Mouse (Mus musculus) forebrain, embryonic 11.5 days (tissue): ENCODE data around the gene Them7. TPM values are rescaled to one million over a fixed set of nuclear protein-coding genes. Genes with fewer than 3 reads are reported as not detected.

ENCODE experiments used
- ATAC-seq: fragments of 200-750 bp; cut with Nextera tagmentation; replicated peaks from 2 replicates; pipeline ENCODE4 v1.8.0; 2017; ENCODE audit warnings: moderate TSS enrichment; ENCODE audit not compliant: low FRiP score
- DNase-seq: peaks from one replicate; pipeline ENCODE4 v3.0.0-alpha.2; 2017; ENCODE audit warnings: low spot score
- H3K27ac ChIP-seq: fragments of 300-500 bp; sonication (generic); 2 replicates; pipeline ENCODE4 v1.5.1; 2014; ENCODE audit warnings: low read depth, low read length
- H3K27me3 ChIP-seq: fragments of 300-500 bp; sonication (generic); 2 replicates; pipeline ENCODE4 v1.6.1; 2014; ENCODE audit warnings: mild to moderate bottlenecking, low read length, mixed read lengths; ENCODE audit not compliant: control insufficient read depth, insufficient read depth
- H3K36me3 ChIP-seq: fragments of 300-500 bp; sonication (generic); 2 replicates; pipeline ENCODE4 v1.6.1; 2014; ENCODE audit warnings: mild to moderate bottlenecking, low read length, moderate library complexity, mixed read lengths; ENCODE audit not compliant: control insufficient read depth, insufficient read depth
- H3K4me1 ChIP-seq: fragments of 300-500 bp; sonication (generic); replicated peaks from 2 replicates; pipeline ENCODE4 v1.6.1; 2014; ENCODE audit warnings: low read length, mixed read lengths; ENCODE audit not compliant: control insufficient read depth, insufficient read depth
- H3K4me2 ChIP-seq: fragments of 300-500 bp; sonication (generic); 2 replicates; pipeline ENCODE4 v1.6.1; 2014; ENCODE audit warnings: low read depth, mild to moderate bottlenecking, low read length, moderate library complexity, mixed read lengths; ENCODE audit not compliant: severe bottlenecking
- H3K4me3 ChIP-seq: fragments of 300-500 bp; sonication (generic); 2 replicates; pipeline ENCODE4 v1.5.1; 2014; ENCODE audit warnings: low read depth, low read length
- H3K9ac ChIP-seq: fragments of 300-500 bp; sonication (generic); 2 replicates; pipeline ENCODE4 v1.6.1; 2014; ENCODE audit warnings: low read length
- H3K9me3 ChIP-seq: fragments of 300-500 bp; sonication (generic); 2 replicates; pipeline ENCODE4 v1.6.1; 2016; ENCODE audit warnings: low read length, mixed read lengths; ENCODE audit not compliant: control insufficient read depth
- WGBS: fragments of 180-500 bp; shearing (Covaris S2); extraction: QIAGEN DNeasy Blood & Tissue Kit; methylation state at CpG from one replicate; pipeline ENCODE4 v1.1.7; 2014; 5-methylcytosine and 5-hydroxymethylcytosine counted together
- polyA plus RNA-seq: library from polyadenylated mRNA; unstranded; fragments of >200 nt; fragmentation: Nextera tagmentation; extraction: Ambion mirVana; gene quantifications from 2 replicates; pipeline ENCODE4 v1.2.1, GENCODE M21; 2014

The Them7 gene
- polyA plus RNA-seq, 1 experiment from 2014 or later: 0.16 TPM

- Histone ChIP-seq H3K4me3 (no peak overlapping the region), H3K9ac (no peak overlapping the region), H3K36me3 (no peaks in the 10 kb centered on the region), H3K4me2 (no peak overlapping the region), H3K9me3 (no peaks in the 10 kb centered on the region), H3K27me3 (no peaks in the 10 kb centered on the region), H3K4me1 (no peaks in the 10 kb centered on the region), H3K27ac (no peak overlapping the region)
- 74% methylated on average over 6 of the region's 6 CpGs for WGBS
- no peak for ATAC-seq
- no peak for DNase-seq
These were observed 79.9 kb downstream of the Them7 start for GRCm38 (mm10) chr2:105303962-105304514.

GRCm38 (mm10) chr2:105305876-105306275 is 81.8 kb downstream of the Them7 start:
- Histone ChIP-seq H3K9ac (no peak overlapping the region), H3K4me2 (no peak overlapping the region), H3K27me3 (no peaks in the 10 kb centered on the region), H3K4me3 (no peak overlapping the region), H3K27ac (no peak overlapping the region), H3K9me3 (no peaks in the 10 kb centered on the region), H3K4me1 (no peaks in the 10 kb centered on the region), H3K36me3 (no peaks in the 10 kb centered on the region)
- DNase-seq: no peak
- WGBS: 88% methylated on average over 6 of the region's 6 CpGs
- ATAC-seq: no peak

DNA sequence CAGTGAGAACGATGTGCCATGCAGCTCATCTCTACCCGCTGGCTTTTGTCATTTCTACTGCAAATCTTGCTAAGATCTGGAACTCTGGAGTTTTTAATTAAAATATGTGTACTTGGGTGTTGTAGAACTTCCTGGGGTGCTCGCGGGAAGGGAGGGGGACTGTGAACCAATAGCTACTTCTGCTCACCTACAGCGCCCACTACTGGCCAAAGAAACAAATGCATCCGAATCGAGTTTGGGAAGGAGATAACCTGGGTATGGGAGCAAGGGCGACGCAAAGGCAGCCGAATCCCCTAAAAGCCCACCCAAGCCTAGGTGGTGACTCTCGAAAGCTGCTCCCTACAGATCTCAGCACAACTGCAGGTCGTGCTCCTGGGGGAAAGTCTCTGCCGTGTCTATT is 87.3 kb downstream of the Them7 start:
- 50% methylated on average over 13 of the region's 13 CpGs for WGBS
- Histone ChIP-seq H3K9me3 (no peaks in the 10 kb centered on the region), H3K27me3 (no peaks in the 10 kb centered on the region), H3K4me1 (peaks cover 4% of the 10 kb centered on the region; the same call in 1 of the 2 replicates), H3K27ac (no peak overlapping the region), H3K9ac (no peak overlapping the region), H3K4me3 (no peak overlapping the region), H3K4me2 (no peak overlapping the region), H3K36me3 (no peaks in the 10 kb centered on the region)
- ATAC-seq (no peak), DNase-seq (peak; percentile 61)

DNA sequence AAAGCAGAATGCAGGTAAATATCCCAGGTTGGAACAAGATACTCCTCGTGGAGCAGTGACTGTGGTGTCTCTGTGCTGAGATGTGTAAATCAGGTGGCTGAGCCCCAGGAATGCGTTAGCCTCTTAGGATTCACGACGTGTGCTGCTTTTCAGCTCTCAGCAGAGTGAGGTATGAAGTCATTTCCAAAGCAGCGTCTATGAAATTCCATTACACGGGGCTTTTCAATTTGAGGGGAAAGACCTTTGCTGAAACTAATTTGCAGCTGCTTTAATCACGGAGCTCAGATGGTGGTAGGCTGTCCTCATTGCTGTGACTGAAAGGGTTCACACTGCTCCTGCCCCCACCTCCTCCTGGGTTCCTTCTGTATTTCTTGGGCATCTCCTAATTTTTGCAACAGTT is 87.9 kb downstream of the Them7 start:
- H3K36me3 ChIP-seq: no peaks in the 10 kb centered on the region
- 7% methylated on average over 7 of the region's 7 CpGs for WGBS

DNA sequence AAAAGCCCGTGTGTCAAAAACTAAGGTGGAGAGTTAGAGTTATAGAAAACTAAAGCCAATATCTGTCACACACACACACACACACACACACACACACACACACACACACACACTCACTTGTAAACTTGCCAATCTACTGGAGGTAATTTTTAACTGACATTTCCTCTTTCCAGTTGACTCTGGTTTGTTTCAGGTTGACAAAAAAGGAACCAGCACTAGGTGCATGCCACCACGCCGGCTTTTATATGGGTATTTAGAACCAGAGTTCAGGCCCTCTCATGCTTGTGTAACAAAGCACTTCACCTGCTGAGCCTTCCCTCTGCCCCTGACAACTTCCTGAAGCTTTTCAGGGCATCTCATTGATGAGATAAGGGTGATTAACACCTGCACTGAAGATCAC is 89.0 kb downstream of the Them7 start:
- no peak for ATAC-seq
- 61% methylated on average over 3 of the region's 3 CpGs for WGBS
- Histone ChIP-seq H3K27ac (no peak overlapping the region), H3K9me3 (no peaks in the 10 kb centered on the region), H3K36me3 (no peaks in the 10 kb centered on the region), H3K9ac (no peak overlapping the region), H3K4me3 (no peak overlapping the region), H3K27me3 (no peaks in the 10 kb centered on the region), H3K4me2 (no peak overlapping the region), H3K4me1 (peaks cover 4% of the 10 kb centered on the region; the same call in 1 of the 2 replicates)
- DNase-seq: no peak

More for the DNA sequence above, 87.9 kb downstream of the Them7 start:
- 0 out of 2 replicates have a peak overlapping the region, but pooled peaks have one; percentile 15 for H3K4me2 ChIP-seq
- no peak overlapping the region for H3K27ac ChIP-seq
- 0 out of 2 replicates have a peak, but pooled peaks have one; percentile 39 for ATAC-seq
- H3K27me3 ChIP-seq: no peaks in the 10 kb centered on the region
- H3K4me3 ChIP-seq: no peak overlapping the region
- no peak overlapping the region for H3K9ac ChIP-seq
- no peaks in the 10 kb centered on the region for H3K9me3 ChIP-seq
- DNase-seq: no peak
- peaks cover 4% of the 10 kb centered on the region; the same call in 1 of the 2 replicates for H3K4me1 ChIP-seq

GRCm38 (mm10) chr2:105317556-105318184 is 93.5 kb downstream of the Them7 start:
- no peaks in the 10 kb centered on the region for H3K27me3 ChIP-seq
- DNase-seq (no peak), ATAC-seq (no peak)

GRCm38 (mm10) chr2:105326067-105326466 is 101.9 kb downstream of the Them7 start:
- H3K36me3 ChIP-seq: no peaks in the 10 kb centered on the region
- H3K27ac ChIP-seq: no peak overlapping the region
- no peaks in the 10 kb centered on the region for H3K4me1 ChIP-seq
- DNase-seq (no peak), ATAC-seq (no peak)
- no peaks in the 10 kb centered on the region for H3K27me3 ChIP-seq
- no peak overlapping the region for H3K4me2 ChIP-seq
- no peaks in the 10 kb centered on the region for H3K9me3 ChIP-seq
- 86% methylated on average over 5 of the region's 5 CpGs for WGBS
- no peak overlapping the region for H3K4me3 ChIP-seq
- H3K9ac ChIP-seq: no peak overlapping the region

More at GRCm38 (mm10) chr2:105317556-105318184, 93.5 kb downstream of the Them7 start:
- Histone ChIP-seq H3K4me2 (no peak overlapping the region), H3K4me3 (no peak overlapping the region), H3K9me3 (no peaks in the 10 kb centered on the region), H3K27ac (no peak overlapping the region), H3K4me1 (no peaks in the 10 kb centered on the region), H3K9ac (no peak overlapping the region), H3K36me3 (no peaks in the 10 kb centered on the region)
- WGBS: 72% methylated on average over 13 of the region's 13 CpGs

DNA sequence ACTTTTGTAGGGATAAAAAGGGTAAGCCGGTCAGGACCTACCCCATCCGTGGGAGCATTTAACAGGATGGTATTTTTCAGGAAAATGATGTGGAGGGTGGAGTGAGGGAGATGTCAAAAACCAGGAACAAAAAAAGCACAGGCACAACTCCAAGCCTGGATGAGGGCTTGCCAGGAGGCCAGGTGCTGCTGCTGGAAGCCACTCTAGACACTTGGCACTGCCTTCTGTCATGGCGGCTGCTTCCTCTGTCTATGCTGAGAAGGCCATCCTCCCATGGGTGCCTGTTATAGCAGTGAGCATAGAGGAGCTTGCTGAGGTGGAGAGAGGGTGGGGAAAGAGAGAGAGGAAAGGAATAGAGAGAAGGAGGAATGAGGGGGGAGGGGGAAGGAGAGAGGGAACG is 105.9 kb downstream of the Them7 start:
- Histone ChIP-seq H3K4me1 (0 out of 2 replicates have a peak, but pooled peaks cover 1% of the 10 kb centered on the region), H3K4me3 (no peak overlapping the region), H3K36me3 (no peaks in the 10 kb centered on the region), H3K4me2 (no peak overlapping the region), H3K27ac (no peak overlapping the region), H3K27me3 (no peaks in the 10 kb centered on the region), H3K9ac (no peak overlapping the region), H3K9me3 (no peaks in the 10 kb centered on the region)
- WGBS: 87% methylated on average over 4 of the region's 4 CpGs
- DNase-seq (no peak), ATAC-seq (no peak)

- Histone ChIP-seq H3K9me3 (no peaks in the 10 kb centered on the region), H3K4me2 (no peak overlapping the region), H3K27ac (no peak overlapping the region), H3K4me1 (peaks cover 5% of the 10 kb centered on the region; the same call in 1 of the 2 replicates), H3K4me3 (no peak overlapping the region), H3K27me3 (no peaks in the 10 kb centered on the region), H3K9ac (no peak overlapping the region), H3K36me3 (no peaks in the 10 kb centered on the region)
- WGBS: 74% methylated on average over 8 of the region's 8 CpGs
- DNase-seq: no peak
- ATAC-seq: no peak
These were observed 109.0 kb downstream of the Them7 start for GRCm38 (mm10) chr2:105333107-105333506.
